Mouse (Mus musculus) ES-Bruce4 (cell line): ENCODE data around the gene Fam124a. TPM values are rescaled to one million over a fixed set of nuclear protein-coding genes. Genes with fewer than 3 reads are reported as not detected.
"Not testable (repeated sequence)": the region's sequence is repeated elsewhere in the genome, so short reads cannot be mapped to it uniquely, and the experiment has no call there.

Source experiments
- H3K27ac ChIP-seq: 2 replicates; pipeline ENCODE4 v1.5.1; 2012; ENCODE audit warnings: low read length, inconsistent platforms; ENCODE audit not compliant: insufficient read depth
- H3K27me3 ChIP-seq: 2 replicates; pipeline ENCODE4 v1.6.1; 2012; ENCODE audit warnings: mild to moderate bottlenecking, low read length, inconsistent platforms; ENCODE audit not compliant: control insufficient read depth, poor library complexity, insufficient read depth, severe bottlenecking
- H3K36me3 ChIP-seq: 2 replicates; pipeline ENCODE4 v1.6.1; 2012; ENCODE audit warnings: inconsistent platforms, mild to moderate bottlenecking, low read length, moderate library complexity; ENCODE audit not compliant: control insufficient read depth, poor library complexity, insufficient read depth, severe bottlenecking
- H3K4me1 ChIP-seq: one replicate; pipeline ENCODE4 v1.8.1; 2011; ENCODE audit warnings: low read length; ENCODE audit not compliant: control insufficient read depth, insufficient read depth
- H3K4me3 ChIP-seq: 2 replicates; pipeline ENCODE4 v1.5.1; 2011; ENCODE audit warnings: low read depth, mild to moderate bottlenecking, low read length
- H3K9ac ChIP-seq: 2 replicates; pipeline ENCODE4 v1.6.1; 2012; ENCODE audit warnings: low read depth, mild to moderate bottlenecking, inconsistent platforms; ENCODE audit not compliant: poor library complexity, severe bottlenecking
- H3K9me3 ChIP-seq: replicated peaks from 2 replicates; pipeline ENCODE4 v1.6.1; 2012; ENCODE audit warnings: mild to moderate bottlenecking, low read length, inconsistent platforms; ENCODE audit not compliant: control insufficient read depth, poor library complexity, insufficient read depth, severe bottlenecking
- CTCF ChIP-seq: IDR thresholded peaks from one replicate; pipeline ENCODE4 v1.8.1; 2011; ENCODE audit warnings: low read depth, low read length
- EP300 ChIP-seq: IDR thresholded peaks from 2 replicates; pipeline ENCODE4 v1.6.1; 2011; ENCODE audit warnings: low read depth, low read length; ENCODE audit not compliant: insufficient read depth
- POLR2A ChIP-seq: IDR thresholded peaks from one replicate; pipeline ENCODE4 v1.8.1; 2011; ENCODE audit warnings: low read length; ENCODE audit not compliant: insufficient read depth
- polyA plus RNA-seq: library from polyadenylated mRNA; stranded (reverse); fragments of >200 nt; gene quantifications from 2 replicates; pipeline ENCODE4 v1.2.4, GENCODE M21; 2011; ENCODE audit warnings: low read depth; ENCODE audit not compliant: missing spikeins, insufficient read depth, insufficient read length

The Fam124a gene
- polyA plus RNA-seq, 1 experiment: 1.5 TPM

GRCm38 (mm10) chr14:62638345-62638702, 82.8 kb downstream of the Fam124a start:
- Histone ChIP-seq H3K4me1 (no peaks in the 10 kb centered on the region), H3K27me3 (no peaks in the 10 kb centered on the region), H3K27ac (no peak overlapping the region), H3K9me3 (no peaks in the 10 kb centered on the region), H3K9ac (no peak overlapping the region), H3K36me3 (no peaks in the 10 kb centered on the region), H3K4me3 (no peak overlapping the region)
- no peak for TF ChIP-seq POLR2A
- TF ChIP-seq CTCF: no peak
- no peak for TF ChIP-seq EP300

- Histone ChIP-seq H3K9ac (no peak overlapping the region), H3K4me3 (no peak overlapping the region), H3K27ac (no peak overlapping the region), H3K27me3 (no peaks in the 10 kb centered on the region), H3K4me1 (no peaks in the 10 kb centered on the region), H3K9me3 (no peaks in the 10 kb centered on the region), H3K36me3 (no peaks in the 10 kb centered on the region)
- TF ChIP-seq EP300 (no peak), CTCF (no peak), POLR2A (no peak)
These were observed 83.6 kb downstream of the Fam124a start for GRCm38 (mm10) chr14:62639111-62639510.

GRCm38 (mm10) chr14:62639551-62639950, 84.0 kb downstream of the Fam124a start:
- TF ChIP-seq CTCF (no peak), POLR2A (no peak), EP300 (no peak)
- no peak overlapping the region for H3K4me3 ChIP-seq
- no peaks in the 10 kb centered on the region for H3K27me3 ChIP-seq
- no peaks in the 10 kb centered on the region for H3K9me3 ChIP-seq
- H3K4me1 ChIP-seq: no peaks in the 10 kb centered on the region
- no peak overlapping the region for H3K9ac ChIP-seq
- H3K27ac ChIP-seq: no peak overlapping the region
- H3K36me3 ChIP-seq: no peaks in the 10 kb centered on the region

GRCm38 (mm10) chr14:62640396-62640795, 84.9 kb downstream of the Fam124a start:
- Histone ChIP-seq H3K4me3 (no peak overlapping the region), H3K27ac (no peak overlapping the region), H3K4me1 (no peaks in the 10 kb centered on the region), H3K36me3 (no peaks in the 10 kb centered on the region), H3K9me3 (no peaks in the 10 kb centered on the region), H3K27me3 (no peaks in the 10 kb centered on the region), H3K9ac (no peak overlapping the region)
- no peak for TF ChIP-seq CTCF
- no peak for TF ChIP-seq EP300
- no peak for TF ChIP-seq POLR2A

GRCm38 (mm10) chr14:62642368-62642767, 86.8 kb downstream of the Fam124a start:
- not testable (repeated sequence) for H3K27ac ChIP-seq, H3K36me3 ChIP-seq

GRCm38 (mm10) chr14:62648405-62648804, 92.9 kb downstream of the Fam124a start:
- Histone ChIP-seq H3K4me1 (no peaks in the 10 kb centered on the region), H3K9me3 (peaks cover 8% of the 10 kb centered on the region; the same call in 1 of the 2 replicates), H3K27ac (no peak overlapping the region), H3K9ac (no peak overlapping the region), H3K36me3 (no peaks in the 10 kb centered on the region), H3K4me3 (no peak overlapping the region), H3K27me3 (no peaks in the 10 kb centered on the region)
- TF ChIP-seq POLR2A: no peak
- no peak for TF ChIP-seq EP300
- TF ChIP-seq CTCF: no peak

More at GRCm38 (mm10) chr14:62642368-62642767, 86.8 kb downstream of the Fam124a start:
- H3K4me1 ChIP-seq, H3K27me3 ChIP-seq, H3K9ac ChIP-seq, H3K4me3 ChIP-seq, H3K9me3 ChIP-seq: not testable (repeated sequence)

- H3K4me1 ChIP-seq: no peaks in the 10 kb centered on the region
- H3K27ac ChIP-seq: no peak overlapping the region
These were observed 94.8 kb downstream of the Fam124a start for GRCm38 (mm10) chr14:62650376-62650775.

More at GRCm38 (mm10) chr14:62650376-62650775, 94.8 kb downstream of the Fam124a start:
- H3K9ac ChIP-seq: no peak overlapping the region
- no peaks in the 10 kb centered on the region for H3K36me3 ChIP-seq
- H3K27me3 ChIP-seq: no peaks in the 10 kb centered on the region
- H3K4me3 ChIP-seq: no peak overlapping the region
- TF ChIP-seq CTCF: no peak
- TF ChIP-seq POLR2A: no peak
- TF ChIP-seq EP300: no peak
- peaks cover 8% of the 10 kb centered on the region; the same call in 1 of the 2 replicates for H3K9me3 ChIP-seq
